Mouse (Mus musculus) midbrain, embryonic 11.5 days (tissue): ENCODE measurements around the gene Ubac2. TPM values are rescaled to one million over a fixed set of nuclear protein-coding genes. Genes with fewer than 3 reads are reported as not detected.

ENCODE experiments used
- ATAC-seq: fragments of 200-750 bp; cut with Nextera tagmentation; 2 replicates; pipeline ENCODE4 v1.8.0; 2017; ENCODE audit warnings: moderate TSS enrichment, moderate library complexity; ENCODE audit not compliant: low FRiP score
- DNase-seq: peaks from one replicate; pipeline ENCODE4 v3.0.0; 2015; ENCODE audit warnings: low spot score; ENCODE audit errors: missing footprints
- H3K27ac ChIP-seq: fragments of 300-500 bp; sonication (generic); 2 replicates; pipeline ENCODE4 v1.5.1; 2014; ENCODE audit warnings: low read depth, low read length
- H3K27me3 ChIP-seq: fragments of 300-500 bp; sonication (generic); 2 replicates; pipeline ENCODE4 v1.6.1; 2014; ENCODE audit warnings: mild to moderate bottlenecking, low read length, moderate library complexity, mixed read lengths; ENCODE audit not compliant: control insufficient read depth, insufficient read depth
- H3K36me3 ChIP-seq: fragments of 300-500 bp; sonication (generic); 2 replicates; pipeline ENCODE4 v1.6.1; 2014; ENCODE audit warnings: mild to moderate bottlenecking, low read length, moderate library complexity, mixed read lengths; ENCODE audit not compliant: control insufficient read depth, insufficient read depth
- H3K4me1 ChIP-seq: fragments of 300-500 bp; sonication (generic); 2 replicates; pipeline ENCODE4 v1.6.1; 2014; ENCODE audit warnings: low read length; ENCODE audit not compliant: control insufficient read depth, insufficient read depth
- H3K4me2 ChIP-seq: fragments of 300-500 bp; sonication (generic); 2 replicates; pipeline ENCODE4 v1.6.1; 2014; ENCODE audit warnings: mild to moderate bottlenecking, moderate library complexity
- H3K4me3 ChIP-seq: fragments of 300-500 bp; sonication (generic); 2 replicates; pipeline ENCODE4 v1.5.1; 2014; ENCODE audit warnings: low read depth, low read length
- H3K9ac ChIP-seq: fragments of 300-500 bp; sonication (generic); 2 replicates; pipeline ENCODE4 v1.6.1; 2014; ENCODE audit warnings: low read length
- H3K9me3 ChIP-seq: fragments of 300-500 bp; sonication (generic); 2 replicates; pipeline ENCODE4 v1.6.1; 2016; ENCODE audit warnings: low read length; ENCODE audit not compliant: control insufficient read depth
- WGBS: fragments of 180-500 bp; shearing (Covaris S2); extraction: QIAGEN DNeasy Blood & Tissue Kit; methylation state at CpG from one replicate; pipeline ENCODE4 v1.1.7; 2014; 5-methylcytosine and 5-hydroxymethylcytosine counted together
- polyA plus RNA-seq: library from polyadenylated mRNA; unstranded; fragments of >200 nt; fragmentation: Nextera tagmentation; extraction: Ambion mirVana; gene quantifications from 2 replicates; pipeline ENCODE4 v1.2.1, GENCODE M21; 2014

The Ubac2 gene
- polyA plus RNA-seq, 1 experiment from 2014 or later = 64.0 TPM

DNA sequence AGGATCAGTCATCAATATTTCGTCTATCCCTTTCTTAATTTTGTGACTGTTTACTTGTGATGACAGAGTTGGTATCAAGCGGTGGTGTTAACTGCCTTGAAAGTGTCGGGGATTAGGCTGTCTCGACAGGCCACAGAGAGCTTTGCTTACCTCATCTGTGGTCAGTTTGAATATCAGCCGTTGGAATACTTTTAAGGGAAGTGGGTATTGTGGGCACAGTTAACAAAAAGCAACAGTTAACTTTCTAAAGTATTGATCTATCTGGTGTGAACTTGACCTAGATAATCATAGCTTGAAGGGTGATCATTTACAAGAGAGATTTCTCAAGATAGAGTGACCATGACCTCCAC lies 56.2 kb downstream of the Ubac2 start:
- H3K4me1 ChIP-seq = no peaks in the 10 kb centered on the region
- H3K27me3 ChIP-seq = no peaks in the 10 kb centered on the region
- no peaks in the 10 kb centered on the region for H3K36me3 ChIP-seq
- H3K27ac ChIP-seq = no peak overlapping the region
- ATAC-seq (no peak), DNase-seq (no peak)
- H3K4me2 ChIP-seq = no peak overlapping the region
- no peak overlapping the region for H3K9ac ChIP-seq
- peaks cover 4% of the 10 kb centered on the region; the same call in 1 of the 2 replicates for H3K9me3 ChIP-seq
- H3K4me3 ChIP-seq = no peak overlapping the region
- WGBS = 93% methylated on average over 5 of the region's 5 CpGs

GRCm38 (mm10) chr14:121936356-121936755 lies 57.9 kb downstream of the Ubac2 start:
- ATAC-seq (no peak), DNase-seq (no peak)
- 97% methylated on average over 4 of the region's 4 CpGs for WGBS
- H3K9ac ChIP-seq = no peak overlapping the region
- no peak overlapping the region for H3K4me2 ChIP-seq
- no peak overlapping the region for H3K27ac ChIP-seq
- H3K27me3 ChIP-seq = no peaks in the 10 kb centered on the region
- no peak overlapping the region for H3K4me3 ChIP-seq
- H3K9me3 ChIP-seq = peaks cover 4% of the 10 kb centered on the region; the same call in 1 of the 2 replicates
- H3K4me1 ChIP-seq = no peaks in the 10 kb centered on the region
- H3K36me3 ChIP-seq = no peaks in the 10 kb centered on the region

DNA sequence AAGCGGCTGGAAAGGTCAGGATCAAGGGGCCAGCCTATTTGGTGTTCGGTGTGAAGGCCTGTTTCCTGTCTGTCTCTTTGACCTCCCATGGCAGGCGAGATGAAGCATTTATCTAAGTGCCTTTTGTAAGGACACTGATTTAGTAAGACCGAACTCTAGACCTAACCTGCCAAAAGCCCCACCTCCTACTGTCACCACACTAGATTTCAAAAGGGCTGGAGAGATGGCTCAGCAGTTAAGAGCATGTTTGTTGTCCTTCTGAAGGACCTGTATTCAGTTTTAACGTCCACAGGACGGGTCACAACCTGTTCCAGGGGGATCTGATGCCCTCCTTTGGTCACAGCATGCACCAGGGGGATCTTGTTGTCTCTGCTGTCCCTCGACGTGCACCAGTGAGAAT lies 58.4 kb downstream of the Ubac2 start:
- 79% methylated on average over 8 of the region's 8 CpGs for WGBS
- Histone ChIP-seq H3K4me2 (no peak overlapping the region), H3K9me3 (peaks cover 4% of the 10 kb centered on the region; the same call in 1 of the 2 replicates), H3K4me1 (no peaks in the 10 kb centered on the region), H3K36me3 (no peaks in the 10 kb centered on the region), H3K4me3 (no peak overlapping the region), H3K27ac (no peak overlapping the region), H3K27me3 (no peaks in the 10 kb centered on the region), H3K9ac (no peak overlapping the region)
- ATAC-seq (no peak), DNase-seq (no peak)

- Histone ChIP-seq H3K27me3 (no peaks in the 10 kb centered on the region), H3K9ac (no peak overlapping the region), H3K36me3 (no peaks in the 10 kb centered on the region), H3K4me1 (no peaks in the 10 kb centered on the region), H3K27ac (no peak overlapping the region), H3K4me3 (no peak overlapping the region), H3K9me3 (peaks cover 4% of the 10 kb centered on the region; the same call in 1 of the 2 replicates), H3K4me2 (no peak overlapping the region)
- WGBS = 88% methylated on average over 11 of the region's 11 CpGs
- DNase-seq (no peak), ATAC-seq (no peak)
Measured at GRCm38 (mm10) chr14:121937601-121938255, 59.3 kb downstream of the Ubac2 start.

DNA sequence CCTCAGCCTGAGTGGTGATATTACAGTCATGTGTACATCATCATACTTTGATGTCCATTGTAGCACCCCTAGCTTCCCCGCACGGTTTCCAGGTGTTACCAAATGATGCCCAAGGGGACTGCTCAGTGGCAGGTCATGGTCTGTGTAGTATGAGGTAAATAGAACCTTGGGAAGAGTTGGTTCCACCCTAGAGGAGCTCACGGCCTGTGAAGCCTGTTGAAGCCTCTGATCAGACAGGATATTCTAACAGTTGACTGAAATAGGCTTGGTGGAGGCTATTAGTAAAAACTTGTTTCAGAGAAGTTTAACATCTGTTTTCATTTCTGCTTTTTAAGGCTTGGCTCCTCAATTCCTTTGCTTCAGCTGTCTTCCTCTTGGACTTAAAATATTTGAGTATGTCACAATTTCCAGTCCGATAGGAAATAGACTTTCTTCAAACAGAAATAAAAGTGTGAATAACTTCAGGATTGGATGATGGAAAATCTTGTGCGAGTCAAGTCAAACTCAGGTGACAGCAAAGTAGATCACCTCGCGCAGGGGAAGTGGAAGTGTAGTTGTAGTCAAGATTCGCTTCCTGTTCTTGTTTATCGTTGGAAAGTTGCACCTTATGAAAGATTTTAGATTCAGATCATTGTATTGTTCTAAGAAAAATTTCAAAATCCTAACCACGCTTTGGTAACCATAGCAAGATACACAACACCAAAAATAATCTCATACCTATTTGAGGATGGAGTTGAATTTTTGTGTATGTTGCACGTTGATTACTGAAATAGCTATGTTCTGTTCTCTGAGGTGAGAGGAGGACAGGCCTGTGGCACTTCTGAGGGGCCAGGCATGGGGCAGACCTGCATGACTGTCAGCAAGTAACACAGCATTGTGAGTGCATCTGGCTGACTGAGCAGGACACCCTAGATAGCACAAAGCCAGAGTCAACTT lies 60.1 kb downstream of the Ubac2 start:
- no peaks in the 10 kb centered on the region for H3K4me1 ChIP-seq
- no peaks in the 10 kb centered on the region for H3K27me3 ChIP-seq
- H3K4me3 ChIP-seq = no peak overlapping the region
- ATAC-seq = no peak
- H3K36me3 ChIP-seq = no peaks in the 10 kb centered on the region
- no peak for DNase-seq
- H3K9ac ChIP-seq = no peak overlapping the region
- peaks cover 4% of the 10 kb centered on the region; the same call in 1 of the 2 replicates for H3K9me3 ChIP-seq
- no peak overlapping the region for H3K4me2 ChIP-seq
- H3K27ac ChIP-seq = no peak overlapping the region
- 94% methylated on average over 11 of the region's 11 CpGs for WGBS

DNA sequence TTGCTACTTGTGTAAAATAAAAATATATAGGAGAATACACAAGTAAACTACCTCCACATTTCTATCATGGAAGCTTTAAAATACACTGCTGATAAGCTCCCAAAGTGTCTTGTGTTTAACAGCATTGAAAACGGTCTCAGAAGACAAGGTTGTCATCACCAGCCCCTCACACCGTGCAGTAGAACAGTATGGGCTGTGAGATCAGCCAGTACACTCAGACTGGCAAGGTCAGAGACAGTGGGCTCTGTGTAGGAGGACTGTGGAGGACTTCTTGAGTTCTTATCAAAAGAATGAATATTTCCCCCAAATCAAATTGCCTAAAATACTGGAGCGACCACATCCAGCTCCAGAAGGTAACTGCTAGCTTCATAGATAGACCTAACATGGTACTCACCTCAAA lies 61.2 kb downstream of the Ubac2 start:
- 92% methylated on average over 3 of the region's 3 CpGs for WGBS
- no peaks in the 10 kb centered on the region for H3K36me3 ChIP-seq
- H3K27me3 ChIP-seq = no peaks in the 10 kb centered on the region
- H3K4me3 ChIP-seq = no peak overlapping the region
- DNase-seq (no peak), ATAC-seq (no peak)
- H3K9me3 ChIP-seq = peaks cover 4% of the 10 kb centered on the region; the same call in 1 of the 2 replicates
- no peak overlapping the region for H3K9ac ChIP-seq
- H3K4me1 ChIP-seq = no peaks in the 10 kb centered on the region
- no peak overlapping the region for H3K27ac ChIP-seq
- H3K4me2 ChIP-seq = no peak overlapping the region

DNA sequence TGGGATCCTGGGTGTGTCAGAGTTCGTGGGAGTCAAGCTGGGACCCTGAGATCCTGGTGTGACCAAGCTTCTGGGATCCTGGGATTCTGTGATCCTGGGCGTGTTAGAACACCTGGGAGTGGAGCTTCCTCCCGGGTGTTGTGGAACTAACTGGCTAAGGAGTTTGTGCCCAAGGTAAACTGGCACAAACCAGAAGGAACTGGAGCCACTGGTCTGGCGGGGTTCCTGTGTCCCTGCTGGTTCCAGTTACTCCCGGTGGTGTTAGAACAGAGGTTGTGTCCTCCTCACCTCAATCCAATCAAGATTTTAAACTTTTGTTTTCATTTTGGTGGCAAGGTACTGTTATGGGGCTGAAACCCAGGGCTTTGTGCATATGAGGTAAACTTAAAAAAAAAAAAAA lies 67.7 kb downstream of the Ubac2 start:
- ATAC-seq (no peak), DNase-seq (no peak)
- no peaks in the 10 kb centered on the region for H3K27me3 ChIP-seq
- no peaks in the 10 kb centered on the region for H3K9me3 ChIP-seq
- no peak overlapping the region for H3K9ac ChIP-seq
- H3K36me3 ChIP-seq = no peaks in the 10 kb centered on the region
- no peak overlapping the region for H3K4me2 ChIP-seq
- no peak overlapping the region for H3K4me3 ChIP-seq
- no peak overlapping the region for H3K27ac ChIP-seq
- H3K4me1 ChIP-seq = no peaks in the 10 kb centered on the region
- 88% methylated on average over 5 of the region's 5 CpGs for WGBS

DNA sequence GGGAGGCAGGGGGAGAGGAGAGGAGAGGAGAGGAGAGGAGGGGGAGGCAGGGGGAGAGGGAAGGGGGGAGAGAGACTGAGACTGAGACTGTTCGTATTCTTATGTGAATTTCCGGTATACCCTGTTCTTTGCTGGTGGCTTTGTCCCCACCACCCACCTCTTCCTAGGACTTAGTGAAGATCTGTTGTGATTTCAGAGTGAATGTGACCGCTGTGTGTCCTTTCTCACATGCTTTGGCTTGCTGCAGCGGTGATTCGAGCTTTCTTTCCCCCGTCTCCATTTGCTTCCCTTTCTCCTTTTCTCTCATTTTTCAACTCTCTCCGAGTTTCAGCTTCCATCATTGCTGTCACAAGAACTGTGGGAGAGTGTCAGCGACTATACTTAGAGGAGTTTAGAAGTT lies 68.3 kb downstream of the Ubac2 start:
- Histone ChIP-seq H3K4me2 (no peak overlapping the region), H3K9me3 (no peaks in the 10 kb centered on the region), H3K36me3 (no peaks in the 10 kb centered on the region), H3K4me1 (no peaks in the 10 kb centered on the region), H3K27ac (no peak overlapping the region), H3K4me3 (no peak overlapping the region), H3K27me3 (no peaks in the 10 kb centered on the region), H3K9ac (no peak overlapping the region)
- DNase-seq = no peak
- 84% methylated on average over 8 of the region's 8 CpGs for WGBS
- ATAC-seq = no peak

- no peak overlapping the region for H3K27ac ChIP-seq
- H3K4me1 ChIP-seq = no peaks in the 10 kb centered on the region
- H3K9ac ChIP-seq = no peak overlapping the region
- 82% methylated on average over 8 of the region's 8 CpGs for WGBS
- ATAC-seq = no peak
- H3K4me3 ChIP-seq = no peak overlapping the region
- no peaks in the 10 kb centered on the region for H3K27me3 ChIP-seq
- H3K9me3 ChIP-seq = no peaks in the 10 kb centered on the region
- no peak for DNase-seq
- no peaks in the 10 kb centered on the region for H3K36me3 ChIP-seq
- no peak overlapping the region for H3K4me2 ChIP-seq
Measured at GRCm38 (mm10) chr14:121947201-121947760, 68.9 kb downstream of the Ubac2 start.
